Mouse (Mus musculus): ENCODE measurements around the gene 9130409I23Rik. TPM values are rescaled to one million over a fixed set of nuclear protein-coding genes. Genes with fewer than 3 reads are reported as not detected.
A peak's percentile ranks its signal among the peaks of the same experiment; 100 is the strongest.
"Not testable (repeated sequence)": the region's sequence is repeated elsewhere in the genome, so short reads cannot be mapped to it uniquely, and the experiment has no call there.

9130409I23Rik gene
- polyA plus RNA-seq, 1 experiment from 2014 or later = not detected

GRCm38 (mm10) chr1:181014731-181015500, 36.1 kb upstream of the 9130409I23Rik start:
- Histone ChIP-seq H3K4me2 (replicated peaks) (no peak overlapping the region), H3K9me3 (no peaks in the 10 kb centered on the region), H3K9ac (no peak overlapping the region), H3K4me1 (replicated peaks) (peaks cover 25% of the 10 kb centered on the region), H3K27me3 (replicated peaks) (no peaks in the 10 kb centered on the region), H3K4me3 (replicated peaks) (no peak overlapping the region), H3K27ac (no peak overlapping the region), H3K36me3 (no peaks in the 10 kb centered on the region)
- 74% methylated on average over 6 of the region's 6 CpGs for WGBS
- no peak for ATAC-seq

- Histone ChIP-seq H3K27ac (0 out of 2 replicates have a peak overlapping the region, but pooled peaks have one; percentile 3), H3K9me3 (no peaks in the 10 kb centered on the region), H3K4me2 (replicated peaks) (no peak overlapping the region), H3K9ac (no peak overlapping the region), H3K27me3 (replicated peaks) (no peaks in the 10 kb centered on the region), H3K4me3 (replicated peaks) (no peak overlapping the region), H3K4me1 (replicated peaks) (peaks cover 20% of the 10 kb centered on the region), H3K36me3 (no peaks in the 10 kb centered on the region)
- no peak for ATAC-seq
Measured at GRCm38 (mm10) chr1:181015558-181015957, 35.5 kb upstream of the 9130409I23Rik start.

- H3K27ac ChIP-seq = 0 out of 2 replicates have a peak overlapping the region, but pooled peaks have one; percentile 3
- H3K4me1 ChIP-seq (replicated peaks) = peaks cover 19% of the 10 kb centered on the region
- H3K9ac ChIP-seq = no peak overlapping the region
- no peaks in the 10 kb centered on the region for H3K27me3 ChIP-seq (replicated peaks)
- H3K4me3 ChIP-seq (replicated peaks) = no peak overlapping the region
- no peaks in the 10 kb centered on the region for H3K36me3 ChIP-seq
- WGBS = 82% methylated on average over 4 of the region's 4 CpGs
- ATAC-seq = no peak
- H3K4me2 ChIP-seq (replicated peaks) = peak overlapping the region; percentile 97
- H3K9me3 ChIP-seq = no peaks in the 10 kb centered on the region
Measured at GRCm38 (mm10) chr1:181016045-181016444, 35.0 kb upstream of the 9130409I23Rik start.

GRCm38 (mm10) chr1:181016532-181017131, 34.4 kb upstream of the 9130409I23Rik start:
- 3% methylated on average over 21 of the region's 21 CpGs for WGBS
- no peaks in the 10 kb centered on the region for H3K27me3 ChIP-seq (replicated peaks)
- H3K27ac ChIP-seq = no peak overlapping the region
- H3K4me2 ChIP-seq (replicated peaks) = peak overlapping the region; percentile 97
- ATAC-seq = peak; percentile 65
- no peaks in the 10 kb centered on the region for H3K9me3 ChIP-seq
- H3K36me3 ChIP-seq = no peaks in the 10 kb centered on the region
- H3K4me3 ChIP-seq (replicated peaks) = peak overlapping the region; percentile 46
- H3K4me1 ChIP-seq (replicated peaks) = peaks cover 19% of the 10 kb centered on the region
- peak overlapping the region; percentile 31 for H3K9ac ChIP-seq

DNA sequence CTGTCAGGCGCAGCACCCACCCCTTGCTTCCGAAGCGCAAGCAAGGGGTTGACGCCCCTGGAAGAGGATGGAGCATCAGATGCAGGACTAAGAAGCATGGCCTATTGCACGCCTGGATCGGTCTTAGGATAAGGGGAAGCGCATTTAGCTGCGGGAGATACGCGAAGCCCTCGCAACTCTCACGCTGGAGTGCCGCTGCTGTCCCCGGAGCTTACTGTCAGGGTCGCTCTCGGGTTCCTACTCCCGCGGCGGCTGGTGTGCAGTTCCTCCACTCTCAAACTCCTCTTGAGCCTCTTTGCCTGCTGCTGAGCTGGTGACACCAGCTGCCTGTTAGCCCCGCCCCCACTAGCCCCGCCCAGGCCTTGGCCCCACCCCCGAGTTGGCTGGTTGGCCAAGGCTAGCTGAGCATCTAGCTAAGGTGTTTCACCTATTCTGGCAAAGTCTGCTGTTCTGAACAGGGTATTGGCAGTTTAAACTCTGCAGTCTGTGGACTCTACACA, 33.8 kb upstream of the 9130409I23Rik start:
- Histone ChIP-seq H3K4me3 (replicated peaks) (peak overlapping the region; percentile 46), H3K9ac (peak overlapping the region; percentile 31), H3K4me2 (replicated peaks) (peak overlapping the region; percentile 97), H3K36me3 (no peaks in the 10 kb centered on the region), H3K27me3 (replicated peaks) (no peaks in the 10 kb centered on the region), H3K27ac (no peak overlapping the region), H3K4me1 (replicated peaks) (peaks cover 19% of the 10 kb centered on the region), H3K9me3 (no peaks in the 10 kb centered on the region)
- WGBS = under 1% methylated on average over 22 of the region's 22 CpGs
- ATAC-seq = peak; percentile 87

GRCm38 (mm10) chr1:181017890-181018420, 33.1 kb upstream of the 9130409I23Rik start:
- 76% methylated on average over 13 of the region's 13 CpGs for WGBS

DNA sequence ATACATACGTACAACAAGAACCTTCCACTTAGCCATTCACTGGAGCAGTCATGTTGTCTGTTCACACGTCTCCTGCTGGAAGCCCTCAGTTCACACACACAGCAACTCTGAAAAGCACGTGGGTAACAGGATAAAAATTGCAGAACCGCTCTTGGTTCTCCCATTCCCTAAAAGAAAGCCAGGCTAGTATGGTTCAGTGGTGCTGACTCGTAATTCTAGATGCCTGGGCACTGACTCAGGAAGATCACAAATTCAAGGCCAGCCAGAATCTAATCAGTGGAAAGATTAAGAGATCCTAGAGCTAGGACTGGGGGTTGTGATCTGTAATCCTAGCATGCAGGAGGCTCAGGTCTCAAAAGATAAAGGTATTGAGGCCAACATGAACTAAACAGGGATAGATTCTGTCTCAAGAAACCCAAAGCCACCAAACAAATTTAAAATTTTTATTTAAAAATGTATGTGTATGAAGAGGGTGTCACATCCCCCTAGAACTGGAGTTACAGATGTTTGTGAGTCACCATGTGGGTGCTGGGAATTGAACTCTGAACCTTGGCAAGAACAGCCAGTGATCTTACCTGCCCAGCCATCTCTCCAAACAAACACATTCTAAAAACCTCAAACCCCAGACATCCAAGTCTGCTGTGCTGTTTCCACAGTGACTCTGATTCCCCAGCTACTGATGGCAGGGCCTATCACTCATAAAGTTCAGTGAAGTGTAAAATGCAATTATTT, 30.1 kb upstream of the 9130409I23Rik start, which contains the start of gene Ephx1:
TSS of gene Ephx1 (minus strand) at position 149 of the 732 bp plus-strand sequence.
- Histone ChIP-seq H3K27me3 (replicated peaks) (no peaks in the 10 kb centered on the region), H3K4me3 (replicated peaks) (no peak within 1 kb of the TSS), H3K4me1 (replicated peaks) (peaks cover 15% of the 10 kb centered on the region), H3K9me3 (no peaks in the 10 kb centered on the region), H3K27ac (no peak within 1 kb of the TSS), H3K4me2 (replicated peaks) (no peak within 1 kb of the TSS), H3K36me3 (no peaks in the 10 kb centered on the region), H3K9ac (no peak within 1 kb of the TSS)
- no peak for ATAC-seq
- WGBS = 51% methylated on average over 5 of the region's 5 CpGs

More at GRCm38 (mm10) chr1:181017890-181018420, 33.1 kb upstream of the 9130409I23Rik start:
- Histone ChIP-seq H3K4me3 (replicated peaks) (no peak overlapping the region), H3K9me3 (no peaks in the 10 kb centered on the region), H3K36me3 (no peaks in the 10 kb centered on the region), H3K27ac (no peak overlapping the region), H3K27me3 (replicated peaks) (no peaks in the 10 kb centered on the region), H3K4me2 (replicated peaks) (no peak overlapping the region), H3K9ac (no peak overlapping the region), H3K4me1 (replicated peaks) (peaks cover 19% of the 10 kb centered on the region)
- no peak for ATAC-seq

DNA sequence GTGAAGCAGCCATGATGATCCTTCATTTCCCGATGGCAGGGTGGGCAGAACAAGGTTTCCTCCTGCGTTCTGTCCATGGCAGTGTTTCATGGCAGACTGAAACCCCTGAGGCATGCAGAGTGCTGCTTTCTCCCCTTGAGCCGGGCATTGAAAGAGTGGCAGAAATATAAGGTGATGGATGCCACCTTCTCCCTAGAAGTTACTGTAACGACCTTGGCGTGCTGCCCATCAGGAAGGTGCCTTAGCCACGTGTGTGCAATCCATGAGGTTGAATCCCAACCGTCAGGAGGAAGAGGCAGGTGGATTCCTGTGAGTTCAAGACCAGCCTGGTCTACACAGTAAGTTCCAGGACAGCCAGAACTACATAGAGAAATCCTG, 29.6 kb upstream of the 9130409I23Rik start:
- ATAC-seq = no peak
- no peak overlapping the region for H3K9ac ChIP-seq
- WGBS = 68% methylated on average over 7 of the region's 7 CpGs
- H3K27ac ChIP-seq = no peak overlapping the region
- H3K36me3 ChIP-seq = no peaks in the 10 kb centered on the region
- no peaks in the 10 kb centered on the region for H3K27me3 ChIP-seq (replicated peaks)
- peaks cover 12% of the 10 kb centered on the region for H3K4me1 ChIP-seq (replicated peaks)
- H3K9me3 ChIP-seq = no peaks in the 10 kb centered on the region
- no peak overlapping the region for H3K4me2 ChIP-seq (replicated peaks)
- H3K4me3 ChIP-seq (replicated peaks) = no peak overlapping the region

DNA sequence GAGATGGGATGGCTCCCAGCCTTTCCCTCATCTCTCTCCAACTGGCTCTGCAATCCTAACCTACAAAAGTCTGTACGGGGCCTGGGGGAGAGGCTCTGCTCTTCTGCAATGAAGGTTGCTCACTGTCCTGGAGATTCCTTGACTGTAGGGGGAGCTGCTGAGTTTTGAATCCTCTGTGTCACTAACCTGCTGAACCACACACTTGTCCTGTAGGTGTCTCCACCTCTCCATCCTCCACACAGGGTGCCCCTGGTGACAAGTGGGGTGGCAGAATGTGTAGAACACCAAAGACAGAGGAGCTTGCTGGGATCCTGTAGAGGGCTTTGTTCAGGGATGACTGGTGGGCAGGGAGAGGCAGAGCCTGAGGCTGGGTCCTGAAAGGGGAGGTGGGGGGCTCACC, 28.8 kb upstream of the 9130409I23Rik start:
- WGBS = 22% methylated on average over 1 of the region's 1 CpGs
- Histone ChIP-seq H3K9me3 (no peaks in the 10 kb centered on the region), H3K4me1 (replicated peaks) (peaks cover 4% of the 10 kb centered on the region), H3K27me3 (replicated peaks) (no peaks in the 10 kb centered on the region), H3K9ac (no peak overlapping the region), H3K4me2 (replicated peaks) (no peak overlapping the region), H3K36me3 (no peaks in the 10 kb centered on the region), H3K27ac (no peak overlapping the region), H3K4me3 (replicated peaks) (no peak overlapping the region)
- peak; percentile 69 for ATAC-seq

DNA sequence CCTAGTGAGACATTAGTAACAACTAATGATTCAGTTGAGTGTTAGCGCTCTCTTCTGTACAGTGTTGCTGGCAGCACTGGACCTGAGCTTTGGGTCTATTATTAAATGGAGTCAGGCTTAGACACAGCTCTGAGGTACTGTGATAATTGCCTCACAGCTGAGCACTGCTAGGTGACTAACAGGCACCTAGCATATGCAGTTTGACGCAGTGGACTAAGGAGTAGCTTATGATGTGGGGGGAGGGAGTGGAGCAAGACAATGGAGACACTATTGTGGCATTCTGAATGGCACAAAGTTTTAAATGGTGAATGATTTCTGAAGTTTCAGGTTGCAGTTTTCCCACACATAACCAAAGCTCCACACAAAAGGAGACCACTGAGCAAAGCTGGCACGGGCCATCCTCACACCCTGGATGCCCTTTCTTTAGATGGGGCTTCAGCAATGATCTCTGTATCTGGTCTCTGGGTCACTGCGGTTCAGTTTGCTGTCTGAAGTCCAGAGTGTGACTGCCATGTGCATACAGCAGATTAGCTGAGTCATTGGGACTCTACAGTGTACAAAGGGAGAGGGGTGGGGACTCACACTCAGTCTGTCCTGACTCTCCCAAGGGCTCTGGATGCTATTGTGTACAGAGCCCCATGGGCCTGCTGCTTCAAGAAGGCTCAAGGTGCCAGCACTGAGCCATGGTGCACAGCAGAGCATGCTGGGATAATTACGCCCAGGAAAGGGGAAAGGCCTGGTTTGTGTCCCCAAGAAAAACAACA, 15.8 kb upstream of the 9130409I23Rik start:
- not testable (repeated sequence) for H3K9me3 ChIP-seq; H3K4me1 ChIP-seq (replicated peaks); H3K4me2 ChIP-seq (replicated peaks); H3K27ac ChIP-seq; H3K27me3 ChIP-seq (replicated peaks); H3K4me3 ChIP-seq (replicated peaks); H3K9ac ChIP-seq; H3K36me3 ChIP-seq
- peak; percentile 68; the same call in 1 of the 2 replicates for ATAC-seq
- WGBS = 78% methylated on average over 5 of the region's 5 CpGs

DNA sequence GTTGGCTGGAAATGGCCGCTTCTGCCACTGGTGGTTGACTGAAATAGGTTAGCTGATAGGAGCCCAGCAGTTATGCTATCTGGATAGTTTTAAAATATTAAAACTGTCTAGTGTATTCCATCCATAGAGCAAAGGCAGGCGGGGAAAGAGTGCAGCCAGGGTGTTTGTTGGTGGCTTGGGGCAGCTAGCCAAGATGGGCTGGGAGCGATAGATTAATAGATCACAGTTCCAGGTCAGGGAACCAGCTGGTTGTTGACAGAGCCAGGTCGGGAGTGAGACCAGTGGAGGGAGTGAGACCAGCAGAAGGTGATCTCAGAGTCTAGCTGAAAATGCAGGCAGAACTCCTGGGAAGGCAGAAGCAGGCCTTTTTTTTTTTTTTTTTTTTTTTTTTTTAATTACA, 13.4 kb upstream of the 9130409I23Rik start:
- no peak overlapping the region for H3K4me2 ChIP-seq (replicated peaks)
- no peak overlapping the region for H3K27ac ChIP-seq
- no peaks in the 10 kb centered on the region for H3K4me1 ChIP-seq (replicated peaks)
- no peak overlapping the region for H3K4me3 ChIP-seq (replicated peaks)
- H3K27me3 ChIP-seq (replicated peaks) = no peaks in the 10 kb centered on the region
- ATAC-seq = no peak
- H3K9ac ChIP-seq = no peak overlapping the region
- 65% methylated on average over 4 of the region's 4 CpGs for WGBS
- H3K36me3 ChIP-seq = no peaks in the 10 kb centered on the region
- no peaks in the 10 kb centered on the region for H3K9me3 ChIP-seq

Data from intestine, embryonic 15.5 days (tissue).